Mouse (Mus musculus) heart, embryonic 12.5 days (tissue): ENCODE measurements around the gene Pde4d. TPM values are rescaled to one million over a fixed set of nuclear protein-coding genes. Genes with fewer than 3 reads are reported as not detected.

Experiments used
- ATAC-seq: fragments of 200-750 bp; cut with Nextera tagmentation; 2 replicates; pipeline ENCODE4 v1.8.0; 2017; ENCODE audit warnings: moderate TSS enrichment, moderate library complexity; ENCODE audit not compliant: insufficient number of reproducible peaks, low FRiP score
- H3K27ac ChIP-seq: fragments of 300-500 bp; sonication (generic); 2 replicates; pipeline ENCODE4 v1.5.1; 2016; ENCODE audit warnings: mild to moderate bottlenecking, moderate library complexity; ENCODE audit not compliant: poor library complexity, severe bottlenecking
- H3K27me3 ChIP-seq: fragments of 300-500 bp; sonication (generic); replicated peaks from 2 replicates; pipeline ENCODE4 v1.6.1; 2016; ENCODE audit warnings: mild to moderate bottlenecking, moderate library complexity
- H3K36me3 ChIP-seq: fragments of 300-500 bp; sonication (generic); 2 replicates; pipeline ENCODE4 v1.6.1; 2016; ENCODE audit warnings: mild to moderate bottlenecking, moderate library complexity
- H3K4me1 ChIP-seq: fragments of 300-500 bp; sonication (generic); replicated peaks from 2 replicates; pipeline ENCODE4 v1.6.1; 2016; ENCODE audit warnings: mild to moderate bottlenecking
- H3K4me2 ChIP-seq: fragments of 300-500 bp; sonication (generic); 2 replicates; pipeline ENCODE4 v1.6.1; 2016; ENCODE audit warnings: mild to moderate bottlenecking, moderate library complexity
- H3K4me3 ChIP-seq: fragments of 300-500 bp; sonication (generic); 2 replicates; pipeline ENCODE4 v1.5.1; 2016; ENCODE audit warnings: mild to moderate bottlenecking
- H3K9ac ChIP-seq: fragments of 300-500 bp; sonication (generic); 2 replicates; pipeline ENCODE4 v1.6.1; 2016; ENCODE audit warnings: mild to moderate bottlenecking, moderate library complexity
- H3K9me3 ChIP-seq: fragments of 300-500 bp; sonication (generic); replicated peaks from 2 replicates; pipeline ENCODE4 v1.6.1; 2016; ENCODE audit warnings: mild to moderate bottlenecking, moderate library complexity
- WGBS: fragments of 180-500 bp; shearing (Covaris S2); methylation state at CpG from one replicate; pipeline ENCODE4 v1.1.7; 2016; 5-methylcytosine and 5-hydroxymethylcytosine counted together
- polyA plus RNA-seq: library from polyadenylated mRNA; unstranded; fragments of >200 nt; fragmentation: Nextera tagmentation; extraction: Ambion mirVana; gene quantifications from 2 replicates; pipeline ENCODE4 v1.2.1, GENCODE M21; 2016

Gene Pde4d
- polyA plus RNA-seq, 1 experiment from 2014 or later = 34.2 TPM

DNA sequence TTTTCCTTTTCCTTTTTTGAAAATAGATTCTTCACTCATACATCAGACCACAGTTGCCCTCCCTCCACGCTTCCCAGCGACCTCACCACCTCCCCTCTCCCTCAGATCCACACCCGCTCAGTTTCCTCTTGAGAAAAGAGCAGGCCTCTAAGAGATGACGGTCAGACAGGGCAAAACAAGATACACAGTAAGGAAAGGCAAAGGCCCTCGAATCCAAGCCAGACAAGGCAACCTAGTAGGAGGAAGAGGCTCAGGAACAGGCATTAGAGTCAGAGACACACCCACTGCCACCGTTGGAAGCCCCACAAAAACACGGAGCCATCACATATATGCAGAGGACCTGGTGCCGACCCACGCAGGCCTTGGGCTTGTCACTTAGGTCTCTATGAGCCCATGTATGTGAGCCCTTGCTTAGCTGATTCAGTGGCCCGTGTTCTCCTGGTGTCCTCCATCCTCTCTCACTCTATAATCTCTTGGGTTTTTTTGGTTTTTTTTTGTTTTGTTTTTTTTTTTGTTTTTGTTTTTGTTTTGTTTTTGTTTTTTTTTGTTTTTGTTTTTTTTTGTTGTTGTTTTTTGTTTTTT, 1097.3 kb downstream of the Pde4d start:
- no peaks in the 10 kb centered on the region for H3K4me1 ChIP-seq
- no peak overlapping the region for H3K27ac ChIP-seq
- H3K9me3 ChIP-seq = no peaks in the 10 kb centered on the region
- no peak for ATAC-seq
- H3K4me3 ChIP-seq = no peak overlapping the region
- no peaks in the 10 kb centered on the region for H3K36me3 ChIP-seq
- no peaks in the 10 kb centered on the region for H3K27me3 ChIP-seq
- H3K4me2 ChIP-seq = no peak overlapping the region
- no peak overlapping the region for H3K9ac ChIP-seq
- 70% methylated on average over 10 of the region's 10 CpGs for WGBS

- H3K4me1 ChIP-seq = no peaks in the 10 kb centered on the region
- no peak for ATAC-seq
- H3K27me3 ChIP-seq = no peaks in the 10 kb centered on the region
- WGBS = 29% methylated on average over 6 of the region's 6 CpGs
- H3K4me3 ChIP-seq = no peak overlapping the region
- no peak overlapping the region for H3K4me2 ChIP-seq
- no peaks in the 10 kb centered on the region for H3K36me3 ChIP-seq
- H3K9ac ChIP-seq = no peak overlapping the region
- H3K9me3 ChIP-seq = no peaks in the 10 kb centered on the region
- H3K27ac ChIP-seq = no peak overlapping the region
These were observed 1098.0 kb downstream of the Pde4d start for GRCm38 (mm10) chr13:109547700-109548099.

DNA sequence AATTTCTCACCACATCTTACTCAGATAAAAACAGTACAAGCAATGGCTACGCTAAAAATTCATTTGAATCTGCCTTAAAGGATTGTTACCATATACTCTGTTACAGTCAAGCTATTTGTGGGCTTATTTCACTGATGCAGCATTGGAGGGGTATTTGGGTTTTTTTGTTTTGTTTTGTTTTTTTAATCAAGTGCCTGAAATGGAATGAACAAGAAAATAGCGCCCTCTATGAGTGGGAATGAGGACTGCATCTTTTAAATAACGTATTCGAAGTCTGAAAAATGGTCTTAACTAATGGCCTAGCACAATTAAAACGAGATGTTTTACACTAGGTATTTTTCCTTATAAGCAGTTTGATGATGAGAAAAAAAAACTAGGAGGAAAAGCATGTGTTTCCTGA, 1098.5 kb downstream of the Pde4d start:
- Histone ChIP-seq H3K36me3 (no peaks in the 10 kb centered on the region), H3K4me2 (no peak overlapping the region), H3K4me1 (no peaks in the 10 kb centered on the region), H3K9me3 (no peaks in the 10 kb centered on the region), H3K9ac (no peak overlapping the region), H3K4me3 (no peak overlapping the region), H3K27ac (no peak overlapping the region), H3K27me3 (no peaks in the 10 kb centered on the region)
- whole genome bisulfite sequencing = 60% methylated on average over 5 of the region's 5 CpGs
- no peak for ATAC-seq

DNA sequence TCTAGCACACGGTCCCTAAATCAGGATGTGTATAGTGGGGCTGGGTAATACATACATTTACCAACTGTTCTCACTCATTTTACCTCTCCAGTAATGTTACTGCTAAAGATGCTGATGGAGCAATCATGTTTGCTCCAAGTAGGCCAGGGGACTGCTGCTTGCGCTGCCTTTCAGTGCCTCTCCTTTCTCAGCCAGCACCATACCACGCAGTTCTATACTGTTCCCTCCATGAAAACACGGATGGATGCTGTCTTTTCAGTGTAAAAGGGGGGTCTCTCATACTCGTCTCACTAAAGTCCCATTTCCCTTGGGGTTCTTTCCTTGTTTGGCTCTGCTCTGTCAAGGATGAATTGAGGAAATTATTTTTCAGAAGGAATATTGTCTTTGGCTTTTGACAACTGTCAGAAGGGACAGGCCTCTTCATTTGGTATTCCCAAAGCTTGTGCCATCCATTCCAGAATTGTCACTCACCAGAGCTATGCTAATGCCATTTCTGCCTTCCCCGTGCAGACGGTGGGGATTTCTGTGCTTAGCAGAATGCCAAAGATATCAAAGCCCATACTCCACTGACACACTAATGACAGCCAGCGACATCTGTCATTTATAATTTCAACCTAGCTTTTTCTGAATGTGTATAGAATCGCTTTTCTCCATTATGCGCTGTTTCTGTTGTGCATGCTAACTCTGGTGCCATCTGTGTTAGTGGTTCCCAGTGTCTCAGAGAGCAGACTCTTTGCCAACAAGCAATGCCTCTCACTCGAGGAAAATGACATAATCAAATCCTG, 1099.2 kb downstream of the Pde4d start:
- no peak for ATAC-seq
- 75% methylated on average over 11 of the region's 11 CpGs for WGBS

DNA sequence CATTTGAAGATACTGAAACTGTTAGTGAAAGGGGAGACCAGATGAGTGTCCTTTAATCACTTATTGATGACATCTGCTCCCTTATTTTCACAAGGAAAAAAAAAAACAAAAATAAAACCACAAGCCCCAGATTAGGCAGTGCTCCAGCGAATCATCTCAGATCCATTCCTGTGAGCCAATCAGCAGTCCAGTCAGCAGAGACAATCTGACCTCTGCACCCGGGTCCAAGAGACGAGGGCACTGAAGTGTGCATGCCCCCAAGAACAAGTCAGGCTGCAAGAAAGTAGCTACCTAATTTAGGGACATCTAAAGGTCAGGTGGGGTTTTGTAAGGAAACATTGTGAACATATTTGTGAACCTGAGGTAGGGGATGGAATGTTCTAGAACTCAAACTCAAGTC, 1102.1 kb downstream of the Pde4d start:
- WGBS = 65% methylated on average over 3 of the region's 3 CpGs
- Histone ChIP-seq H3K27ac (no peak overlapping the region), H3K9ac (no peak overlapping the region), H3K9me3 (no peaks in the 10 kb centered on the region), H3K27me3 (no peaks in the 10 kb centered on the region), H3K4me1 (no peaks in the 10 kb centered on the region), H3K4me2 (no peak overlapping the region), H3K4me3 (no peak overlapping the region), H3K36me3 (no peaks in the 10 kb centered on the region)
- no peak for ATAC-seq

More for the DNA sequence above, 1099.2 kb downstream of the Pde4d start:
- Histone ChIP-seq H3K9me3 (no peaks in the 10 kb centered on the region), H3K4me2 (no peak overlapping the region), H3K27ac (no peak overlapping the region), H3K4me1 (no peaks in the 10 kb centered on the region), H3K4me3 (no peak overlapping the region), H3K9ac (no peak overlapping the region), H3K36me3 (no peaks in the 10 kb centered on the region), H3K27me3 (no peaks in the 10 kb centered on the region)

DNA sequence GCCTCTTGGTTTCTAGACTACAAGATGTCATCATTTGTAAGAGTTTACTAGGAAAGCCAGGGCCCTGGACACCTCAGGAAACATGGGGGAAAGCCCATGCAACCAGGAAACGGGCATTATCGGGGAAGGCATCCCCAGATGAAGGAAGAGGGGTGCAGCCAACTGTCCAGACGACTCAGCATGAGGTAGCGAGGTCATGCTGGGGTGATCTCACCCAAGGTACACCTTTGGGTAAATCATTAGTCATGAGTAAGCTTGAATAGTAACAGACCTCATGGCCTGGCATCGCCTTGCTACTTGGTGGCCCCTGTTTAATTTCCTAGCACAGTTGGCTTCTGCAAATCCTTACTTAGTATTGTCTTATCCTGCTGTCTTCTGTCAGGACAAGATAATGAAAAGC, 1105.8 kb downstream of the Pde4d start:
- Histone ChIP-seq H3K27ac (no peak overlapping the region), H3K36me3 (no peaks in the 10 kb centered on the region), H3K4me1 (no peaks in the 10 kb centered on the region), H3K4me3 (no peak overlapping the region), H3K27me3 (no peaks in the 10 kb centered on the region), H3K9ac (no peak overlapping the region), H3K4me2 (no peak overlapping the region), H3K9me3 (no peaks in the 10 kb centered on the region)
- WGBS = 75% methylated on average over 5 of the region's 5 CpGs
- ATAC-seq = no peak

DNA sequence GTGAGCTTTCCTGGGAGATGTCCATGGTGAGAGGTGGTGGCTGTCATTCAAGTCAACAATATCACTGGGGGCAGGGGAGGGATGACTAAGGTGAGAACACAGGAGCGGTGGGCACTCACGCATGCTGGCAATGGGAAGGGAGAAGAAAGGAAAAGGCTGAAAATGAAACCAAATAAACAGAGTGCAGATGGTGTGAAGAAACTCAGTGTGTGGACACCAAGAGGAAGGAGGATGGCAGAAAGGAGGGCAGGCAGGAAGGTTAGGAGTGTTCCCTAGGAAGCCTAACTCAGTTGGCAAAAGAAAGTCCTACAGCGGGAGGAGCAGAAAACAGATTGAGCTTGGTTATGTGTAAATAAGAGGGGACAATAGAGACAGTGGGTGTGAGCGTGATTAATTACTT, 1107.1 kb downstream of the Pde4d start:
- Histone ChIP-seq H3K4me1 (no peaks in the 10 kb centered on the region), H3K27ac (no peak overlapping the region), H3K36me3 (no peaks in the 10 kb centered on the region), H3K9ac (no peak overlapping the region), H3K27me3 (no peaks in the 10 kb centered on the region), H3K4me3 (no peak overlapping the region), H3K4me2 (no peak overlapping the region), H3K9me3 (no peaks in the 10 kb centered on the region)
- 83% methylated on average over 4 of the region's 4 CpGs for WGBS
- ATAC-seq = no peak

DNA sequence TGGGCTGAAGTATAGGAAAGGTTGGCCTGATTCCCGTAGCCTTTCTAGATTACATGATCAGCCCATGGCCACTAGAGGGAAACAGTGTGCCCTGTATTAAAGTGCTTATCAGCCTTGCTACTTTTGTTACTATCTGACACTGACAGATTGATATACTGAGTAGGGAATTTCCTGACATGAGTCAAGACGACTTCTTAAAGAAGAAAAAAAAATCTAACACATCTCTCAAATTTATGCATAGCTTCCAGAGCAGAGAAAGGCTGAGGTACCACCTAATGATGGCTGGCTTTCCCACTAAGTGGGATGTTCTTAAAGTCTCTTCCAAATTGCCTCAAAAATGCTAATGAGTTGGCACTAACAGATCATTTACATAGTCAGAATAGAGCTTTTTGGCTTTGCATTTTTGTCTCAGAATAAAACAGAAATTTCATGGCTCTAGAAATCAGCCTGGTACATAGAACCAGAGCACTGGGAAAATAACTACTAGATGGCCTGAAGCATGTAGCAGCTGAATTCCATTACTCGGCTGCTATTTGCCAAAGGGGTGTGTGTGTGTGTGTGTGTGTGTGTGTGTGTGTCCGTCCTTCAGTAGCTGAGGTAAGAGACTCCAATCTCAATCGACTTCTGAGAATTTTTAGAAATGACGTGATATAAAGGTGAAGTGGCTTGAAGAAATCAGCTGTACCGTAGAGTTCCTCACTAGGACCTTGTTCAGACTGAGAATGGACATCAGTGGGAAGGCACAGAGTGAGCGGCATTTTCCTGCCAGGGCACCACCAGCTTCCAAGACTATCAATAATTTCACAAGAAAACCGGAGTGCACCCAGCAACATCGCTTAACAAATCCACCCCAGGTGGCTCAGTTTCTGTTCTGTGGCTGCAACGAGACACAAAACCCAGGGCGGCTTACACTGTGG, 1108.9 kb downstream of the Pde4d start:
- WGBS = 66% methylated on average over 12 of the region's 12 CpGs
- H3K27me3 ChIP-seq = no peaks in the 10 kb centered on the region
- H3K9ac ChIP-seq = no peak overlapping the region
- H3K36me3 ChIP-seq = no peaks in the 10 kb centered on the region
- H3K9me3 ChIP-seq = no peaks in the 10 kb centered on the region
- H3K4me3 ChIP-seq = no peak overlapping the region
- ATAC-seq = no peak
- H3K27ac ChIP-seq = no peak overlapping the region
- H3K4me2 ChIP-seq = no peak overlapping the region
- no peaks in the 10 kb centered on the region for H3K4me1 ChIP-seq

DNA sequence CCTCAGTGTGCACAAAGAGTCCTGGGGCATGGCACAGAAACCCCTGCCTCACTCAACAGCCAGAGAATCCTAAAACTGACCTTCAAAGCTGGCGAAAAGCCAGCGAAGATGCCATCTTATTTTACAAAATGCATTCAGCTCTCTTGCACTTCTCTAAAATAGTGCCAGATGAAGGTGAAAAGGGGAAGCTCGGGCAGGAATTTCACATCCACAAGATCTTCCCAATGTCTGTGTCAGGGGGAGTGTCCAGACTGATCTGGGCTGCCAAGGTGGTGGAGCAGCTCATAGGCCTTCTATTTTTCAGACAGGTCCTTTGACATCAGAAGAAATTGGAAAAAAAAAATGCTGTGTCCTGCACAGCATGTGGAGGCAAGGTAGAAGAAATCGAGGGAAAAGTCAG, 1110.5 kb downstream of the Pde4d start:
- no peak overlapping the region for H3K4me3 ChIP-seq
- no peak overlapping the region for H3K4me2 ChIP-seq
- H3K27ac ChIP-seq = no peak overlapping the region
- no peak overlapping the region for H3K9ac ChIP-seq
- WGBS = 78% methylated on average over 4 of the region's 4 CpGs
- no peaks in the 10 kb centered on the region for H3K36me3 ChIP-seq
- ATAC-seq = no peak
- H3K27me3 ChIP-seq = no peaks in the 10 kb centered on the region
- H3K4me1 ChIP-seq = no peaks in the 10 kb centered on the region
- no peaks in the 10 kb centered on the region for H3K9me3 ChIP-seq

DNA sequence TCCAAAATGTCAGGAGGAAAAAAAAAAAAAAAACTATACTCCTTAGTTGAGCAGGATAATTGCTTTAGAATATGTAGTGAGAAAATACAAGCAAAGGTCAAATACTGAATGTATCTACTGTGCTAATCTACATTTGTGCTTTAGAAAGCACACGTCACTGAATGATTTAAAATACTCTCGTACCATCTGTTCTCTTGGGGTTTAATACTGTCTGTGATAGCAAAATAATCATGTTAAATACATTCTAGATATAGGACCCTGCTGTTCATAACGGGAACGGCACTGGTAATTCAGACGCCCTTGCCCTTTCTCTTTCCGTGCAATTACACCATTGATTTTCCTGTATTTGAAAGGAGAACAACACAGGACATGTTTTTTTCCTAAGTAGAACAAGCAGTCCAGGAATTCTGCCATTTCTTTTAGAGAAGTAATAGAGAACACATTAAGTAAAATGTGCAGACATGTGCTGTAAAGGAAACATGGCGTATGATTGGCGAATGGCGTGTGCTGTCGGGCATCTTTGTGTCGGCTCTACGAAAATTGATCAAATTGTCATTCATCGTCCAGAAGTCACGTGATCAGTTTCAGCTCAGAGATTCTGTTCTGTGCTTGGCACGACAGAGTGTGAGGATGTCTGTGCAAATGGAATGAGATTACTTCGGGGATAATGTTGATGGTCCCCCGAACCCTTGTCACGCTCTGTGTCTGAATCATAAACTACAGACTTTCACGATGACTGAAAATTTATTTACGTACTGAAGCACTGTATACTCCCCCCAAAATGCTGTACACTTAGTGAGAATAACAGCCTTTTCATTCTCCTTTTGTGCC, 1119.1 kb downstream of the Pde4d start:
- H3K4me1 ChIP-seq = no peaks in the 10 kb centered on the region
- 88% methylated on average over 20 of the region's 20 CpGs for WGBS
- no peak for ATAC-seq
- no peaks in the 10 kb centered on the region for H3K36me3 ChIP-seq
- H3K4me2 ChIP-seq = no peak overlapping the region
- no peak overlapping the region for H3K9ac ChIP-seq
- no peaks in the 10 kb centered on the region for H3K9me3 ChIP-seq
- H3K27me3 ChIP-seq = no peaks in the 10 kb centered on the region
- no peak overlapping the region for H3K27ac ChIP-seq
- H3K4me3 ChIP-seq = no peak overlapping the region
